Mouse (Mus musculus) heart, postnatal 0 days (tissue): ENCODE results near the gene Cmip. TPM values are rescaled to one million over a fixed set of nuclear protein-coding genes. Genes with fewer than 3 reads are reported as not detected.
A peak's percentile ranks its signal among the peaks of the same experiment; 100 is the strongest.

Experiments used
- ATAC-seq: fragments of 200-750 bp; cut with Nextera tagmentation; 2 replicates; pipeline ENCODE4 v1.8.0; 2017; ENCODE audit warnings: low read depth, moderate number of reproducible peaks, moderate library complexity; ENCODE audit not compliant: insufficient read depth
- DNase-seq: peaks from one replicate; pipeline ENCODE4 v3.0.0-alpha.2; 2016; ENCODE audit warnings: low spot score
- H3K27ac ChIP-seq: fragments of 300-500 bp; sonication (generic); 2 replicates; pipeline ENCODE4 v1.5.1; 2014; ENCODE audit warnings: low read depth, mild to moderate bottlenecking
- H3K27me3 ChIP-seq: fragments of 300-500 bp; sonication (generic); 2 replicates; pipeline ENCODE4 v1.6.1; 2014; ENCODE audit warnings: low read length, mixed read lengths; ENCODE audit not compliant: control insufficient read depth, insufficient read depth
- H3K36me3 ChIP-seq: fragments of 300-500 bp; sonication (generic); replicated peaks from 2 replicates; pipeline ENCODE4 v1.6.1; 2014; ENCODE audit warnings: low read length, mixed read lengths; ENCODE audit not compliant: control insufficient read depth, insufficient read depth
- H3K4me1 ChIP-seq: fragments of 300-500 bp; sonication (generic); 2 replicates; pipeline ENCODE4 v1.6.1; 2014; ENCODE audit warnings: antibody characterized with exemption; ENCODE audit not compliant: control insufficient read depth, insufficient read depth
- H3K4me2 ChIP-seq: fragments of 300-500 bp; sonication (generic); 2 replicates; pipeline ENCODE4 v1.6.1; 2014; ENCODE audit warnings: low read depth, mild to moderate bottlenecking, low read length, moderate library complexity
- H3K4me3 ChIP-seq: fragments of 300-500 bp; sonication (generic); 2 replicates; pipeline ENCODE4 v1.5.1; 2014; ENCODE audit warnings: low read depth, low read length
- H3K9ac ChIP-seq: fragments of 300-500 bp; sonication (generic); replicated peaks from 2 replicates; pipeline ENCODE4 v1.6.1; 2014; ENCODE audit warnings: low read depth, low read length, mixed read lengths
- H3K9me3 ChIP-seq: fragments of 300-500 bp; sonication (generic); replicated peaks from 2 replicates; pipeline ENCODE4 v1.6.1; 2016; ENCODE audit warnings: low read length; ENCODE audit not compliant: control insufficient read depth
- CTCF ChIP-seq: IDR thresholded peaks from 2 replicates; pipeline ENCODE4 v1.5.1; 2016; ENCODE audit warnings: antibody characterized with exemption, control low read depth, low read depth
- EP300 ChIP-seq: IDR thresholded peaks from 2 replicates; pipeline ENCODE4 v1.6.1; 2016; ENCODE audit warnings: antibody characterized with exemption, low read depth
- WGBS: fragments of 180-500 bp; shearing (Covaris S2); extraction: QIAGEN DNeasy Blood & Tissue Kit; methylation state at CpG from one replicate; pipeline ENCODE4 v1.1.7; 2014; 5-methylcytosine and 5-hydroxymethylcytosine counted together
- polyA plus RNA-seq: library from polyadenylated mRNA; unstranded; fragments of >200 nt; fragmentation: Nextera tagmentation; extraction: Ambion mirVana; gene quantifications from 2 replicates; pipeline ENCODE4 v1.2.1, GENCODE M21; 2015
- total RNA-seq: library from RNA; depleted of rRNA; stranded (reverse); fragments of >200 nt; gene quantifications from 2 replicates; pipeline ENCODE4 v1.2.3, GENCODE M21; 2014; ENCODE audit warnings: low replicate concordance

The Cmip gene
- total and polyA plus RNA-seq, 2 experiments from 2014 or later: 5.7 to 11.1 TPM

DNA sequence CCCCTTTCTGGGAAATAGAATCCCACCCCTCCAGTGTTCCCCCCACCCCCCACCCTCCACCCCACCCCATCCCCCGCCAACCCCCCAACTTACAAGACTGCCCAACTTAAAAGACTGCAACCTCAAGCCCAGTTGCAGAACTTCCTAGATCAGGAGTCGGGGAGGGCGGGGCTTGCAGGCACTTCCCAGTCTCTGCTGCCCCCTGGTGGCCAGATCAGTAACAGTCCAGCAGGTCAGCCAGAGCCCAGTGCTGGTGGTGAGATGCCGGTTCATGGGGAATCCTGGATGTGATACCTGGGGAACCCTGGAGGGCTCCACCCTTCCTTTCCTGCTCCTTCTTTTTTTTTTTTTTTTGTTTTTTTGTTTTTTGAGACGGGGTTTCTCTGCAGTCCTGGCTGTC, 218.1 kb downstream of the Cmip start:
- no peaks in the 10 kb centered on the region for H3K4me1 ChIP-seq
- no peaks in the 10 kb centered on the region for H3K27me3 ChIP-seq
- no peak overlapping the region for H3K4me2 ChIP-seq
- TF ChIP-seq EP300: no peak
- peak; percentile 94 for TF ChIP-seq CTCF
- ATAC-seq (peak; percentile 76), DNase-seq (peak; percentile 84)
- H3K4me3 ChIP-seq: no peak overlapping the region
- no peak overlapping the region for H3K27ac ChIP-seq
- no peak overlapping the region for H3K9ac ChIP-seq
- no peaks in the 10 kb centered on the region for H3K9me3 ChIP-seq
- WGBS: 0% methylated on average over 5 of the region's 5 CpGs
- no peaks in the 10 kb centered on the region for H3K36me3 ChIP-seq

DNA sequence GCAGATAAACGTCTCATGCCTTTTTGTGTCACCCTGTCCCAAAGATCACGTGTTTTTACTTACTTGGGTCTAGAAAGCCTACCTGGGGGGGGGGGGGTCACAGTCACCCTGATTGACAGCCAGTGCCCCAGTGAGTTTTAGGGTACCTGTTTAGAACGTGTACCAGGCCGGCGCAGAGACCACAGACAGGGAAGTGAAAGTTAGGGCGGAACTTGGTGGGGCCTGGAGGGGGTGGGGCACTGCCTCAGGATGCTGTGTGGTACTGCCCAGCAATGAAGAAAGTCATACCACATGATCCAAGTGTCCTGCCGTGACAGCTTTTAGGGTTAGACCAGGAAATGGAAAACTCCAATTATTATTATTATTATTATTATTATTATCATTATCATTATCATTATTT, 219.0 kb downstream of the Cmip start:
- Histone ChIP-seq H3K9ac (no peak overlapping the region), H3K9me3 (no peaks in the 10 kb centered on the region), H3K4me1 (no peaks in the 10 kb centered on the region), H3K4me2 (no peak overlapping the region), H3K27me3 (no peaks in the 10 kb centered on the region), H3K4me3 (no peak overlapping the region), H3K36me3 (no peaks in the 10 kb centered on the region), H3K27ac (no peak overlapping the region)
- TF ChIP-seq EP300: no peak
- no peak for TF ChIP-seq CTCF
- no peak for DNase-seq
- ATAC-seq: no peak
- 57% methylated on average over 7 of the region's 7 CpGs for WGBS

DNA sequence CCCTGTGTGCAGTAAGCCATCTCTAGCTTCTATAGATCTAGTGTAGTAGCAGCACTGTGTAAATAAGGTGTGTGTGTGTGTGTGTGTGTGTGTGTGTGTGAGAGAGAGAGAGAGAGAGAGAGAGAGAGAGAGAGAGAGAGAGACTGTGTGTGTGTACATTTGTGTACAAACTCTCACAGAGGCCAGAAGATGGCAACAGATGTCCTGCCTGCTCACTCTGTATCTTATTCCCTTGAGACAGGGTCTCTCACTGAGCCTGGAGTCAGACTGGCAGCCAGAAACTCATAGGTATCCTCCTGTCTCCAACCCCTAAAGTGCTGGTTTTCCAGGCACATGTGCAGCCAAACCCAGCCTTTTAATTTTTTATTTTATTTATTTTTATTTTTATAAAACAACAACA, 221.2 kb downstream of the Cmip start:
- Histone ChIP-seq H3K4me2 (no peak overlapping the region), H3K4me1 (no peaks in the 10 kb centered on the region), H3K4me3 (no peak overlapping the region), H3K9me3 (no peaks in the 10 kb centered on the region), H3K27me3 (no peaks in the 10 kb centered on the region), H3K27ac (no peak overlapping the region), H3K9ac (no peak overlapping the region), H3K36me3 (no peaks in the 10 kb centered on the region)
- TF ChIP-seq CTCF (no peak), EP300 (no peak)
- DNase-seq: no peak
- ATAC-seq: no peak

DNA sequence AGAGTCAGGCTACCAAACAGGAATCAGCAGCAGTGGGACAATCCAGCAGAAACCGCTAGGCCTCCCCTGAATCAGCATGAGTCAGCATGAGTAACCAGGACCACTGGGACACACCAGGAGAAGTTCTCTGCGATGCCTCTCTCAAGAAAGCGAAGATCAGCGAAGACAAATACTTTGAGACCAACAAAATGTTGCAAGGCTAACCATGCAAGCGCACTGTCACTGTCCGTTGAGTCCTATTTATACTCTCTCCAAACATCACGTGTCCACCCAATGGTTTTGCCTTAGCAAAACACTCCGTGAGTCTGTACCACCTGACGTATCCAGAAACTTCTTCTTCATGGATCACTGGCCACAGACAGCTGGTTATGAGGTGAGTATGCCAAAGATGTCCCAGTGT, 223.1 kb downstream of the Cmip start:
- TF ChIP-seq CTCF (no peak), EP300 (no peak)
- WGBS: 94% methylated on average over 9 of the region's 9 CpGs

DNA sequence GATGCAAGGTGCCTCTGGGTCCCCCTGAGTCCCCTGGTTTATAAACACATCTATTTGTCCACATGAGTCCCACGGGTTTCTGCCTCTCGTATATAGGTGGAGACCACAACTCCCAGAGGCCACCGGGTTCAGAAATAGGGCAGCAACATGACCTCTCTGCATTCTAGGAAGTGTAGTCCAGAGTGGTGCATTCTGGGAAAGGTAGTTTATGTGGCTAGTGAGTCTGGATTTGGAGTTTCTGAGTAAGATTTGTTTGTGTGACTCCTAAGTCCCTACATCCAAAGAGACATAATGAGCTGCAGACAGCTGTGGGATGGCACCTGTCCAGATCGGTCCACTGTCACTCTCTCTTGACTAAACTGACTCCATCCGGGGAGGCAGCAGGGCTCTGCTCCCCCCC, 223.7 kb downstream of the Cmip start:
- ATAC-seq (no peak), DNase-seq (no peak)
- Histone ChIP-seq H3K9me3 (no peaks in the 10 kb centered on the region), H3K4me1 (no peaks in the 10 kb centered on the region), H3K4me2 (no peak overlapping the region), H3K27me3 (no peaks in the 10 kb centered on the region), H3K9ac (no peak overlapping the region), H3K36me3 (no peaks in the 10 kb centered on the region), H3K27ac (no peak overlapping the region), H3K4me3 (no peak overlapping the region)
- TF ChIP-seq CTCF: no peak
- TF ChIP-seq EP300: no peak
- 74% methylated on average over 5 of the region's 5 CpGs for WGBS

More for the DNA sequence above, 223.1 kb downstream of the Cmip start:
- Histone ChIP-seq H3K4me2 (no peak overlapping the region), H3K9me3 (no peaks in the 10 kb centered on the region), H3K4me1 (no peaks in the 10 kb centered on the region), H3K36me3 (no peaks in the 10 kb centered on the region), H3K27me3 (no peaks in the 10 kb centered on the region), H3K27ac (no peak overlapping the region), H3K9ac (no peak overlapping the region), H3K4me3 (no peak overlapping the region)
- ATAC-seq (no peak), DNase-seq (no peak)

DNA sequence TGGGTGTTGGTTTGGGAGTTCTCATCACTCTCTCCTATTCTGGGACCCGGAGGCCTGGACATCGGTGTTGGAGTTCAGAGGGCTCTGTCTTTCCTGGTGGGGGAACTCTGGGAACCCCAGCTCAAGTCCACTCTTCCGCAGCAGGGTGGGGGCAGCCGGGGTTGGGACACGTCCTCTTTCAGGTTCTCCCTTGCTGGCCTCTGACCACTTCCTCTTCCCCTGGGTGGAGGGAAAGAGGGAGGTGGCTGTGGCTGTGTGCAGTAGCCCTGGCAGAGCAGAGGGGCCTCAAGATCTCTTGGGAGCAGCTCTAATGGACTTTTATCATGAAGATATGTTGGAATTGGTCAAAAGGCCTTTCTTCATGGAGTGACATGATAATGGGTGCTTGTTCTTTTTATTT, 225.0 kb downstream of the Cmip start:
- no peak for ATAC-seq
- Histone ChIP-seq H3K27ac (no peak overlapping the region), H3K9ac (no peak overlapping the region), H3K4me3 (no peak overlapping the region), H3K9me3 (no peaks in the 10 kb centered on the region), H3K4me1 (no peaks in the 10 kb centered on the region), H3K4me2 (no peak overlapping the region), H3K36me3 (no peaks in the 10 kb centered on the region), H3K27me3 (no peaks in the 10 kb centered on the region)
- DNase-seq: no peak
- TF ChIP-seq CTCF: no peak
- no peak for TF ChIP-seq EP300
- 59% methylated on average over 5 of the region's 5 CpGs for WGBS
